ENCODE assay signal across 18 mouse cellular contexts in genomic region chr19:50683277-50683676, GRCm38 (mm10). TPM values are rescaled to one million over a fixed set of nuclear protein-coding genes. Genes with fewer than 3 reads are reported as not detected.
"Had no signal": no experiment of that assay in that cellular context is flagged by ENCODE, and none has a peak within 500 bp of the region (broad histone marks: within the 10 kb centered on the region; RNA-seq: fewer than 3 reads in every experiment).

No protein-coding gene starts in this region.

- DNase-seq: lung, adult 2 months; lung, postnatal 10 days; lung, postnatal 4 days; retina, postnatal 1 day; right cerebral cortex, adult 18-20 months; thymus, adult 18-20 months; thymus, postnatal 14 days; thymus, postnatal 36 days had no signal

- H3K27ac ChIP-seq: liver, embryonic 14.5 days; midbrain, embryonic 10.5 days; midbrain, embryonic 12.5 days; midbrain, embryonic 15.5 days; neural tube, embryonic 13.5 days; neural tube, embryonic 15.5 days; stomach, embryonic 15.5 days had no signal

- H3K4me3 ChIP-seq: midbrain, embryonic 10.5 days; midbrain, embryonic 12.5 days; midbrain, embryonic 15.5 days; myocyte; neural tube, embryonic 13.5 days; neural tube, embryonic 15.5 days; stomach, embryonic 15.5 days had no signal

- H3K36me3 ChIP-seq: midbrain, embryonic 10.5 days; midbrain, embryonic 12.5 days; midbrain, embryonic 15.5 days; neural tube, embryonic 13.5 days; neural tube, embryonic 15.5 days; stomach, embryonic 15.5 days had no signal

- H3K27me3 ChIP-seq: midbrain, embryonic 15.5 days had no signal

- H3K4me2 ChIP-seq: midbrain, embryonic 12.5 days; midbrain, embryonic 15.5 days; neural tube, embryonic 13.5 days; neural tube, embryonic 15.5 days; stomach, embryonic 15.5 days had no signal

- H3K9me3 ChIP-seq: midbrain, embryonic 10.5 days; midbrain, embryonic 12.5 days; midbrain, embryonic 15.5 days; neural tube, embryonic 13.5 days; neural tube, embryonic 15.5 days; stomach, embryonic 15.5 days had no signal

- H3K9ac ChIP-seq: liver, embryonic 14.5 days; midbrain, embryonic 12.5 days; midbrain, embryonic 15.5 days; neural tube, embryonic 13.5 days; neural tube, embryonic 15.5 days; stomach, embryonic 15.5 days had no signal

- ATAC-seq: midbrain, embryonic 15.5 days had no signal

RNA-seq across cellular contexts. Expression of gene Sorcs1, which starts 4.8 kb away (rescaled TPM):
- total RNA-seq: megakaryocyte, adult 5-6 weeks; megakaryocyte-erythroid progenitor cell, adult 5-6 weeks had no signal
- polyA plus RNA-seq: myocyte had no signal
